Mouse (Mus musculus): ENCODE measurements around the gene Tmem50b. TPM values are rescaled to one million over a fixed set of nuclear protein-coding genes. Genes with fewer than 3 reads are reported as not detected.
"Not testable (repeated sequence)": the region's sequence is repeated elsewhere in the genome, so short reads cannot be mapped to it uniquely, and the experiment has no call there.

The Tmem50b gene
- polyA plus RNA-seq (2015; fragmentation: Nextera tagmentation; extraction: Ambion mirVana), result 33.8 and 34.3 TPM in 2 replicates

DNA sequence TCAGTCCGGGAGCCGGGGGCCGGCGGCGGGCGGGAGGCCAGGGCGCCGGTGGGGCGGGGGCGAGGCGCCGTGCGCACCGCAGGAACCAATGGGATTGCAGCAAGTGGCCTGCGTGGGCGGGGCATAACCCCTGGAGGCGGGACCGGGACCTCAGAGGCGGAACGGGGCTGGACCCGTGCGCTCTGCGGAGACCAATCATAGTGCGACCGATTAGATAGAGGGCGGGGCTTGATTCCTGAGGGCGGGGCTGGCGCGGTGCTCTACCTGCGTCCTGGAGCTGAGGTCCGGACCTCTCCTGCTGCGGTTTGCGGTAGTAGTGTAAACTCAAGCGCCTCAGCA is at the start of gene Tmem50b:
TSS of gene Tmem50b (minus strand) at position 129 of the 339 bp plus-strand sequence.
- WGBS, result 1% methylated on average over 26 of the region's 34 CpGs
- H3K4me2 ChIP-seq (ENCODE audit: low read depth, low read length), result peak within 1 kb of the TSS; percentile 97
- ATAC-seq, result peak; percentile 98
- H3K27me3 ChIP-seq (replicated peaks; ENCODE audit: control insufficient read depth, insufficient read depth, low read length), result no peaks in the 10 kb centered on the region
- H3K9ac ChIP-seq (ENCODE audit: low read depth, low read length), result peak within 1 kb of the TSS; percentile 82
- peak within 1 kb of the TSS; percentile 37; the same call in 1 of the 2 replicates for H3K27ac ChIP-seq (ENCODE audit: low read length)
- no peaks in the 10 kb centered on the region for H3K36me3 ChIP-seq (ENCODE audit: control insufficient read depth, insufficient read depth, low read length)
- H3K9me3 ChIP-seq (ENCODE audit: control insufficient read depth, low read length), result no peaks in the 10 kb centered on the region
- peak within 1 kb of the TSS; percentile 83 for H3K4me3 ChIP-seq (ENCODE audit: low read length)
- peaks cover 8% of the 10 kb centered on the region for H3K4me1 ChIP-seq (ENCODE audit: control insufficient read depth, insufficient read depth, low read length)

DNA sequence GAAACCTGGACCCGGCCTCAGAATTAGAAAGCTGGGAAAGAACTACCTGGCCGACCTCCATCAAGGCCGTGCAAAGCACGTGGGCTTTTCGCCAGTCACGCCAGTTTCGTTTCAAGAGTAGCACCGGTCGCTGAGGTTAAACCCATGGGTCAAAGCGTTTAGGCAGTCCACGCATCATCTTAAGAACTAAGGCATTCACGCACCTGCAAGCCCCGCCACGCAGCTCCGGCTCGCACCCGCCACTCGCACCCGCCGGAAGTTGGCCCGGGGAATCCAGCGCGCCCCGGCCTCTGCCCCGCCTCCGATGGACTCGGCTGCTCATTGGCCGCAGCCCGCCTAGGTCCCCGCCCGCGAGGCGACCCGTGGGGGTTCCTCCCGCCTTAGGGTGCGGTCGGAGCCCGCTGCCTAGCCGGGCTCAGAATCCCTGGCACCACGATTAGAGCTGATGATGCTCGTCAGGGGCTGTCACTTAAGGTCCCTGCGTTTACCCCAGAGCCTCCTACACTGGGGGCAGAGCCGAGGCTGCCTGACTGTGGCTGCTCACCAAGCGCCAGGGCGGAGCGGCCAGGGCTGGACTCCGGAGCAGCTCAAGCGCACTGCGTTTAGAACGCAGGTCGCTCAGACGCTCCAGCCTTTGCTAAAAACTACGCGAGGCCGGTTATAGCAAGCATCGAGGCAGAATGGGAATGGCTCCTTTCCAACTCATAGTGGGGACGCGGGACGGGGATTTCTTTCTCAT is 49.2 kb upstream of the Tmem50b start, which contains the start of gene Gart:
TSS of gene Gart (minus strand) at position 272 of the 739 bp plus-strand sequence.
- peak within 1 kb of the TSS; percentile 99 for H3K27ac ChIP-seq (ENCODE audit: low read length)
- ATAC-seq, result peak; percentile 89
- 0 out of 2 replicates have a peak, but pooled peaks cover under 1% of the 10 kb centered on the region for H3K36me3 ChIP-seq (ENCODE audit: control insufficient read depth, insufficient read depth, low read length)
- peak within 1 kb of the TSS; percentile 90 for H3K9ac ChIP-seq (ENCODE audit: low read depth, low read length)
- H3K9me3 ChIP-seq (ENCODE audit: control insufficient read depth, low read length), result no peaks in the 10 kb centered on the region
- no peaks in the 10 kb centered on the region for H3K27me3 ChIP-seq (replicated peaks; ENCODE audit: control insufficient read depth, insufficient read depth, low read length)
- peak within 1 kb of the TSS; percentile 98 for H3K4me2 ChIP-seq (ENCODE audit: low read depth, low read length)
- peak within 1 kb of the TSS; percentile 72 for H3K4me3 ChIP-seq (ENCODE audit: low read length)
- H3K4me1 ChIP-seq (ENCODE audit: control insufficient read depth, insufficient read depth, low read length), result peaks cover 5% of the 10 kb centered on the region
- under 1% methylated on average over 59 of the region's 59 CpGs for WGBS

DNA sequence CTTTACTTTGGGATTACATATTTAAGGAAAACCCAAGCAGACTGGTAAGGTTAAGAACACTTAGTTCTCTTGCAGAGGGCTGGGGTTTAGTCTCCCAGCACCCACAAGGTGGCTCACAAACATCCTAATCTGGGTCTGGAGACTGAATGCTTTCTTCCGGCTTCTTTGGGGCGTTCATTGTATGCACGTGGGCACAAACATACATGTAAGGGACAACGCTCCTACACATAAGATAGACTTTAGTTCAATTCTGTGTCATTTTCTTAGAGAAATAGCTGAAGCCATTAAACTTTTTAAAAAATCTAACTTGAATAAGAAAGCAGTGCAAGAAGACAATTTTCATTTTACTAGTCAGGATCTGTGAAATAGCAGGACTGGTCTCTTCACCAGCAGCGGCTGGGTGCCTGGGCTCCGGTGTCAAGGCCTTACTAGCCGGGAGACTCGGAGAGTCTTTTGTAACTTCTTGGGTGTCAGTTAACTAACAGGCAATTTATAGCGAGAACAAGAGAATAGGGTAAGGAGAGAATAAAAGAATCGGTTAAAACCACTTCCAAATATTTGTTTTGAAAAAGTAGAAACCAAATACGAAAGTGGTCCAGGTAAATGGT is 48.5 kb upstream of the Tmem50b start:
- peaks cover 5% of the 10 kb centered on the region for H3K4me1 ChIP-seq (ENCODE audit: control insufficient read depth, insufficient read depth, low read length)
- H3K27ac ChIP-seq (ENCODE audit: low read length), result peak overlapping the region; percentile 99
- H3K9me3 ChIP-seq (ENCODE audit: control insufficient read depth, low read length), result no peaks in the 10 kb centered on the region
- no peaks in the 10 kb centered on the region for H3K27me3 ChIP-seq (replicated peaks; ENCODE audit: control insufficient read depth, insufficient read depth, low read length)
- peak overlapping the region; percentile 87 for H3K9ac ChIP-seq (ENCODE audit: low read depth, low read length)
- H3K4me3 ChIP-seq (ENCODE audit: low read length), result peak overlapping the region; percentile 72
- 1% methylated on average over 11 of the region's 11 CpGs for WGBS
- 0 out of 2 replicates have a peak, but pooled peaks cover 2% of the 10 kb centered on the region for H3K36me3 ChIP-seq (ENCODE audit: control insufficient read depth, insufficient read depth, low read length)
- peak overlapping the region; percentile 98 for H3K4me2 ChIP-seq (ENCODE audit: low read depth, low read length)
- ATAC-seq, result no peak

DNA sequence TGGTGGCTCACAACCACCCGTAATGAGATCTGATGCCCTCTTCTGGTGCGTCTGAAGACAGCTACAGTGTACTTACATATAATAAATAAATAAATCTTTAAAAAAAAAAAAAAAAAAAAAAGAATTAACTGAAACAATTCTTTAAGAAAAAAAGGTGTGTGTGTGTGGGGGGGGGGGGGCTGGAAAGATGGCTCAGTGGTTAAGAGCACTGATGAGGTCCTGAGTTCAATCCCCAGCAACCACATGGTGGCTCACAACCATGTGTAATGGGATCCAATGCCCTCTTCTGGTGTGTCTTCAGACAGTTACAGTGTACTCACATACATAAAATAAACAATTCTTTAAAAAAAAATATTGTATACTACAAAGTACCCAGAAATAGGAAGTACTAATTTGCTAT is 47.8 kb upstream of the Tmem50b start:
- no CpG with 5 or more reads among the region's 2 CpGs for WGBS
- not testable (repeated sequence) for H3K4me3 ChIP-seq (ENCODE audit: low read length); H3K4me2 ChIP-seq (ENCODE audit: low read depth, low read length); H3K9ac ChIP-seq (ENCODE audit: low read depth, low read length); H3K27ac ChIP-seq (ENCODE audit: low read length); H3K9me3 ChIP-seq (ENCODE audit: control insufficient read depth, low read length); H3K4me1 ChIP-seq (ENCODE audit: control insufficient read depth, insufficient read depth, low read length); H3K27me3 ChIP-seq (replicated peaks; ENCODE audit: control insufficient read depth, insufficient read depth, low read length); ATAC-seq; H3K36me3 ChIP-seq (ENCODE audit: control insufficient read depth, insufficient read depth, low read length)

DNA sequence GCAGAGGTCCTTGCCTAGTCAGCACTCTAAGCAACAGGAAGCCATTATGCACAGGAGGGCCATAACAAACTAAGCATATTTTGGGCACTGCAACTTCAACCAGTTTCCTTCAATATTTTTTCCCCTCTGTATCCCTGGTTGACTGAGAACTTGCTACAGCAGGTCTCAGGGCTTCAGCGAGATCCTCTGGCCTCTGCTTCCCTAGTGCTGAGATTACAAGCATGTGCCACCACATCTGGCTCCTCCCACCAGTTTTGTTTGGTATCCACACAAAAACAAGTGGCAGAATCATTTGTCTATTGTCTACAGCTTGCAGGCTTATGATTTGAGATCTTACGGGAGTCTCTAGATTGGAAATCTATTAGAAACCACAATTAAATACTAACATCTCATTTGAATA is 47.3 kb upstream of the Tmem50b start:
- H3K4me3 ChIP-seq (ENCODE audit: low read length), result no peak overlapping the region
- H3K9me3 ChIP-seq (ENCODE audit: control insufficient read depth, low read length), result no peaks in the 10 kb centered on the region
- H3K27me3 ChIP-seq (replicated peaks; ENCODE audit: control insufficient read depth, insufficient read depth, low read length), result no peaks in the 10 kb centered on the region
- H3K36me3 ChIP-seq (ENCODE audit: control insufficient read depth, insufficient read depth, low read length), result peaks cover 7% of the 10 kb centered on the region
- H3K4me2 ChIP-seq (ENCODE audit: low read depth, low read length), result no peak overlapping the region; the same call in 1 of the 2 replicates
- no peak overlapping the region for H3K9ac ChIP-seq (ENCODE audit: low read depth, low read length)
- 90% methylated on average over 2 of the region's 2 CpGs for WGBS
- no peak for ATAC-seq
- no peak overlapping the region for H3K27ac ChIP-seq (ENCODE audit: low read length)
- peaks cover 5% of the 10 kb centered on the region for H3K4me1 ChIP-seq (ENCODE audit: control insufficient read depth, insufficient read depth, low read length)

DNA sequence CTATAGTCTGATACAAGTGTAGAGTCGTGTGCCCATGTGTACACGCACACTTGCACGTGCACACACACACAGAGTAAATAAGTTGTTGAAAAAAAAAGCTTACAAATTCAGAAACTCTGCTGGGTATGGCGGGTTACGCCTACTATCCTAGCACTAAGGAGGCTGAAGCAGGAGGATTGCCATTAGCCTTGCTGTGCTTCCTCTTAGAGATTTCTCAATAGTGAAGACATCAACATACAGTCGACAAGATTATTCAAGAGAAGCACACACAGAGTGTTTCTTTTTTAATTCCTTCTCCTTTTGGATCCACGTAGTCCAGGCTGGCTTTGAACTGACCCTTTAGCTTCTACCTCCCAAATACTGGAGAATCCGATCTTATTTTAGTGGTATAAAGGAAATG is 42.6 kb upstream of the Tmem50b start:
- Histone ChIP-seq H3K27ac (ENCODE audit: low read length) (no peak overlapping the region), H3K4me3 (ENCODE audit: low read length) (no peak overlapping the region), H3K4me2 (ENCODE audit: low read depth, low read length) (no peak overlapping the region), H3K9ac (ENCODE audit: low read depth, low read length) (no peak overlapping the region), H3K4me1 (ENCODE audit: control insufficient read depth, insufficient read depth, low read length) (no peaks in the 10 kb centered on the region), H3K27me3 (replicated peaks; ENCODE audit: control insufficient read depth, insufficient read depth, low read length) (no peaks in the 10 kb centered on the region), H3K9me3 (ENCODE audit: control insufficient read depth, low read length) (no peaks in the 10 kb centered on the region), H3K36me3 (ENCODE audit: control insufficient read depth, insufficient read depth, low read length) (peaks cover 19% of the 10 kb centered on the region)
- WGBS, result 96% methylated on average over 8 of the region's 8 CpGs
- ATAC-seq, result no peak

DNA sequence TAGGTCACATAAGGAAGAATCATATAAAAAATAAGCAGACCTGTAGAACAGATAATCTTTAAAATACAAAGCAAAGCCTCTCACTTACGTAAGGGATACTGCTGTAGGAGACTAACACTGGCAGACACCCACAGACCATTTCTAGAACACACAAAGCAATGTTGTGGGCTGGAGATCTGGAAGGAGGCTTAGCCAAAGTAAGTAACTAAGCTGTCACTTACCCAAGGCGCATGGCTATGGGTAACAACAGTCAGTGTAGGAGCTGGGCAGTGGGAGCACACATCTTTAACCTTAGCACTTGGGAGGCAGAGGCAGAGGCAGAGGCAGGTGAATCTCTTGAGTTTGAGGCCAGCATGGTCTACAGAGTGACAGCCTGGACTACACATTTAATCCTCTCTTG is 42.0 kb upstream of the Tmem50b start:
- Histone ChIP-seq H3K27ac (ENCODE audit: low read length) (no peak overlapping the region), H3K4me3 (ENCODE audit: low read length) (no peak overlapping the region), H3K9ac (ENCODE audit: low read depth, low read length) (no peak overlapping the region), H3K4me1 (ENCODE audit: control insufficient read depth, insufficient read depth, low read length) (no peaks in the 10 kb centered on the region), H3K4me2 (ENCODE audit: low read depth, low read length) (no peak overlapping the region), H3K36me3 (ENCODE audit: control insufficient read depth, insufficient read depth, low read length) (peaks cover 19% of the 10 kb centered on the region), H3K9me3 (ENCODE audit: control insufficient read depth, low read length) (no peaks in the 10 kb centered on the region), H3K27me3 (replicated peaks; ENCODE audit: control insufficient read depth, insufficient read depth, low read length) (no peaks in the 10 kb centered on the region)
- no peak for ATAC-seq
- WGBS, result 96% methylated on average over 2 of the region's 2 CpGs

DNA sequence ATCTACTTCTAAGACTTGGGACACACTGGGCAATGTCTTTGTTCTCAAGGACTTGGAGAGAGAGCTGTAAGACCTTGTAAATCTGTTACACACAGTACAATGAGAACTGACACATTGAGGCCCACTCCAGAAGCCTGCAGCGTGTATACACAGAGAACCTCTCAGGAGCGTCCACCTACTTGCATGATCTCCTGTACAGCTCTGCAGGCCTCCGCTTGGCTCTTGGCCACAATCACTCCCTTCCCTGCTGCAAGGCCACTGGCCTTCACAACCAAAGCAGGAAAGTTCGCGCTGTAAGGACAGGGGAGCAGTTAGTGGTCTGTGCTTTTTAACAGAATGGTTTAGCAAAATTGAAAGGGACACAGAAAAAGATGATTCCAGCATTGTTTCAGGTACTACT is 41.6 kb upstream of the Tmem50b start:
- no peak overlapping the region for H3K4me3 ChIP-seq (ENCODE audit: low read length)
- no peak for ATAC-seq
- no peak overlapping the region for H3K9ac ChIP-seq (ENCODE audit: low read depth, low read length)
- WGBS, result 97% methylated on average over 5 of the region's 5 CpGs
- no peaks in the 10 kb centered on the region for H3K9me3 ChIP-seq (ENCODE audit: control insufficient read depth, low read length)
- H3K27ac ChIP-seq (ENCODE audit: low read length), result no peak overlapping the region
- H3K4me1 ChIP-seq (ENCODE audit: control insufficient read depth, insufficient read depth, low read length), result no peaks in the 10 kb centered on the region
- peaks cover 19% of the 10 kb centered on the region for H3K36me3 ChIP-seq (ENCODE audit: control insufficient read depth, insufficient read depth, low read length)
- H3K4me2 ChIP-seq (ENCODE audit: low read depth, low read length), result no peak overlapping the region
- H3K27me3 ChIP-seq (replicated peaks; ENCODE audit: control insufficient read depth, insufficient read depth, low read length), result no peaks in the 10 kb centered on the region

DNA sequence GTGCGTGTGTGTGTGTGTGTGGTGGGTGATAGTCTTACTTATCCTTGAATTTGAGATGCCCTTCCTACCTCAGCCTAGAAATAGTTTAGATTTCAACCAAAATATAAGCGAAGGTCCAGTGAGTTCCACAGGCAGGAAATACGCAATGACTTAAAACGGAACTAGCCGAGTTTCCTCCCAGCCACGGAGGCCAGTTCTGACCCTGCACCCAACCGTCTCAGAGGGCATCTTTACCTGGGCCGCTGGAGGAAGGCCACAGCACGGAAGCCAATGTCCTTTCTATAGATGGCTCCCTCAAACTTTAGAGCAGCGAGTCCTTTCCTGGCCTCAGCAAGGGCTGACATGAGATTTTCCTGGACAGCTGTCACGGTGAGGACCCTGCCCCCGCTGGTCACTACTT is 36.0 kb upstream of the Tmem50b start:
- WGBS, result 89% methylated on average over 12 of the region's 12 CpGs
- Histone ChIP-seq H3K4me3 (ENCODE audit: low read length) (no peak overlapping the region), H3K9me3 (ENCODE audit: control insufficient read depth, low read length) (no peaks in the 10 kb centered on the region), H3K9ac (ENCODE audit: low read depth, low read length) (no peak overlapping the region), H3K4me2 (ENCODE audit: low read depth, low read length) (no peak overlapping the region), H3K27ac (ENCODE audit: low read length) (no peak overlapping the region), H3K36me3 (ENCODE audit: control insufficient read depth, insufficient read depth, low read length) (peaks cover 24% of the 10 kb centered on the region), H3K27me3 (replicated peaks; ENCODE audit: control insufficient read depth, insufficient read depth, low read length) (no peaks in the 10 kb centered on the region), H3K4me1 (ENCODE audit: control insufficient read depth, insufficient read depth, low read length) (no peaks in the 10 kb centered on the region)
- no peak for ATAC-seq
